Mouse (Mus musculus): ENCODE measurements around the gene Tcp11l1.

The Tcp11l1 gene

GRCm38 (mm10) chr2:104711585-104712485 lies at the start of gene Tcp11l1:
Gene Tcp11l1 (minus strand): TSS chr2:104712169.
- peak; percentile 77 to 83 for DNase-seq

- peak; percentile 18 to 29 for DNase-seq
These were observed 38.6 kb upstream of the Tcp11l1 start for GRCm38 (mm10) chr2:104750611-104751010.

- no peak for DNase-seq
These were observed 36.7 kb upstream of the Tcp11l1 start for GRCm38 (mm10) chr2:104748652-104749183.

- DNase-seq, result no peak
These were observed 34.3 kb upstream of the Tcp11l1 start for GRCm38 (mm10) chr2:104746251-104746650.

GRCm38 (mm10) chr2:104743971-104744370 lies 32.0 kb upstream of the Tcp11l1 start:
- DNase-seq, result no peak

GRCm38 (mm10) chr2:104743160-104743559 lies 31.2 kb upstream of the Tcp11l1 start:
- peak; percentile 30 to 31 for DNase-seq

- peak; percentile 87 to 88 for DNase-seq
These were observed 30.7 kb upstream of the Tcp11l1 start, which contains the start of gene Depdc7 for GRCm38 (mm10) chr2:104742741-104743064. Gene Depdc7 (minus strand): TSS chr2:104742878.

GRCm38 (mm10) chr2:104741896-104742740 lies 30.1 kb upstream of the Tcp11l1 start:
- DNase-seq, result no peak

GRCm38 (mm10) chr2:104741015-104741758 lies 29.2 kb upstream of the Tcp11l1 start:
- DNase-seq, result no peak

GRCm38 (mm10) chr2:104740248-104740949 lies 28.4 kb upstream of the Tcp11l1 start:
- no peak for DNase-seq

- DNase-seq, result no peak
These were observed 27.7 kb upstream of the Tcp11l1 start for GRCm38 (mm10) chr2:104739691-104740090.

GRCm38 (mm10) chr2:104736241-104736640 lies 24.3 kb upstream of the Tcp11l1 start:
- peak in 1 of 2 experiments; percentile 17 for DNase-seq

GRCm38 (mm10) chr2:104732562-104733256 lies 20.7 kb upstream of the Tcp11l1 start:
- no peak for DNase-seq

GRCm38 (mm10) chr2:104732033-104732444 lies 20.1 kb upstream of the Tcp11l1 start:
- DNase-seq, result no peak

- no peak for DNase-seq
These were observed 15.4 kb upstream of the Tcp11l1 start for GRCm38 (mm10) chr2:104727369-104727768.

GRCm38 (mm10) chr2:104722021-104722420 lies 10.1 kb upstream of the Tcp11l1 start:
- DNase-seq, result no peak

GRCm38 (mm10) chr2:104717827-104718226 lies 5.9 kb upstream of the Tcp11l1 start:
- no peak for DNase-seq

- DNase-seq, result peak in 1 of 2 experiments; percentile 31
These were observed 5.3 kb upstream of the Tcp11l1 start for GRCm38 (mm10) chr2:104717231-104717735.

- DNase-seq, result no peak
These were observed 4.3 kb upstream of the Tcp11l1 start, which contains the start of gene Pin1rt1 for GRCm38 (mm10) chr2:104716279-104716678. Gene Pin1rt1 (minus strand): TSS chr2:104716379.

- DNase-seq, result peak; percentile 75 to 80
These were observed 2.3 kb upstream of the Tcp11l1 start for GRCm38 (mm10) chr2:104714254-104714691.

- no peak for DNase-seq
These were observed 479 bp upstream of the Tcp11l1 start for GRCm38 (mm10) chr2:104712486-104712809.
